Mouse (Mus musculus) left cerebral cortex, postnatal 36 days (tissue): ENCODE data around the gene Adprm. TPM values are rescaled to one million over a fixed set of nuclear protein-coding genes. Genes with fewer than 3 reads are reported as not detected.
"Not testable (repeated sequence)": the region's sequence is repeated elsewhere in the genome, so short reads cannot be mapped to it uniquely, and the experiment has no call there.

Experiments
- DNase-seq, 2 experiments: peaks; one replicate each; pipeline ENCODE4 v3.0.0; 2021 to 2022; ENCODE audit warnings: low spot score in 2 of 2, mixed read lengths in 1 of 2
- intact Hi-C: fragments of 180-260 bp; cut with DNase I; formaldehyde crosslinking; loops from one replicate; pipeline ENCODE4 v1.15.1; 2025
- total RNA-seq, 2 experiments: library from RNA; stranded (reverse); gene quantifications; 2 replicates each; pipeline ENCODE4 v1.2.3; 2021

Gene Adprm
- total RNA-seq, 2 experiments from 2014 or later: 24.8 to 26.7 TPM

GRCm38 (mm10) chr11:67031603-67031915, 20.8 kb downstream of the Adprm start:
- intact Hi-C loops: no loop called here
- DNase-seq: no peak

- no peak for DNase-seq
- intact Hi-C loops: no loop called here
Measured at GRCm38 (mm10) chr11:67030904-67031602, 21.3 kb downstream of the Adprm start.

- peak; percentile 79 to 81 for DNase-seq
- intact Hi-C loops: loop anchor here (2.0 kb wide), 1 partner anchor 60 kb away; no protein-coding TSS in a partner anchor
Measured at GRCm38 (mm10) chr11:67024867-67025477, 27.4 kb downstream of the Adprm start, which contains the start of gene Tmem220. Tmem220 (plus strand) TSS chr11:67025154.

GRCm38 (mm10) chr11:67023802-67024340, 28.5 kb downstream of the Adprm start:
- intact Hi-C loops: loop anchor here (2.0 kb wide), 1 partner anchor 61 kb away; no protein-coding TSS in a partner anchor
- no peak for DNase-seq

- DNase-seq, intact Hi-C loops: not testable (repeated sequence)
Measured at GRCm38 (mm10) chr11:67023191-67023590, 29.2 kb downstream of the Adprm start.

GRCm38 (mm10) chr11:67022354-67023115, 29.9 kb downstream of the Adprm start:
- no peak for DNase-seq
- intact Hi-C loops: no loop called here

GRCm38 (mm10) chr11:67020948-67021347, 31.4 kb downstream of the Adprm start:
- peak; percentile 47 to 48 for DNase-seq
- intact Hi-C loops: loop anchor here (1.0 kb wide), 1 partner anchor 116 kb away; no protein-coding TSS in a partner anchor

- DNase-seq: no peak
- intact Hi-C loops: loop anchor here (1.0 kb wide), 1 partner anchor 115 kb away; no protein-coding TSS in a partner anchor
Measured at GRCm38 (mm10) chr11:67019711-67020475, 32.5 kb downstream of the Adprm start.

- intact Hi-C loops: no loop called here
- no peak for DNase-seq
Measured at GRCm38 (mm10) chr11:67017801-67018591, 34.4 kb downstream of the Adprm start.

- intact Hi-C loops: no loop called here
- no peak for DNase-seq
Measured at GRCm38 (mm10) chr11:67011635-67012034, 40.8 kb downstream of the Adprm start.

- intact Hi-C loops: no loop called here
- no peak for DNase-seq
Measured at GRCm38 (mm10) chr11:67010430-67010829, 42.0 kb downstream of the Adprm start.

GRCm38 (mm10) chr11:67008528-67008927, 43.9 kb downstream of the Adprm start:
- intact Hi-C loops: no loop called here
- no peak for DNase-seq

- intact Hi-C loops: no loop called here
- DNase-seq: no peak
Measured at GRCm38 (mm10) chr11:67007961-67008360, 44.4 kb downstream of the Adprm start.

GRCm38 (mm10) chr11:67002911-67003310, 49.5 kb downstream of the Adprm start:
- no peak for DNase-seq
- intact Hi-C loops: no loop called here

- DNase-seq: no peak
- intact Hi-C loops: no loop called here
Measured at GRCm38 (mm10) chr11:67001717-67002116, 50.7 kb downstream of the Adprm start.

GRCm38 (mm10) chr11:67000671-67001070, 51.7 kb downstream of the Adprm start:
- intact Hi-C loops: no loop called here
- DNase-seq: no peak

- intact Hi-C loops: no loop called here
- peak in 1 of 2 experiments; percentile 50 for DNase-seq
Measured at GRCm38 (mm10) chr11:66998467-66999403, 53.7 kb downstream of the Adprm start.

- intact Hi-C loops: no loop called here
- DNase-seq: no peak
Measured at GRCm38 (mm10) chr11:66996446-66996845, 55.9 kb downstream of the Adprm start.
